Mouse (Mus musculus) liver, embryonic 15.5 days (tissue): ENCODE data around the gene Gm49776. TPM values are rescaled to one million over a fixed set of nuclear protein-coding genes. Genes with fewer than 3 reads are reported as not detected.

Source experiments
- ATAC-seq: fragments of 200-750 bp; cut with Nextera tagmentation; 2 replicates; pipeline ENCODE4 v1.8.0; 2017; ENCODE audit warnings: moderate number of reproducible peaks, mild to moderate bottlenecking, moderate library complexity; ENCODE audit not compliant: insufficient read depth
- H3K27ac ChIP-seq: fragments of 300-500 bp; sonication (generic); replicated peaks from 2 replicates; pipeline ENCODE4 v1.5.1; 2015; ENCODE audit warnings: mild to moderate bottlenecking, inconsistent platforms
- H3K27me3 ChIP-seq: fragments of 300-500 bp; sonication (generic); 2 replicates; pipeline ENCODE4 v1.6.1; 2015; ENCODE audit warnings: mild to moderate bottlenecking, inconsistent platforms
- H3K36me3 ChIP-seq: fragments of 300-500 bp; sonication (generic); replicated peaks from 2 replicates; pipeline ENCODE4 v1.6.1; 2015; ENCODE audit warnings: moderate library complexity, mild to moderate bottlenecking, inconsistent platforms
- H3K4me1 ChIP-seq: fragments of 300-500 bp; sonication (generic); replicated peaks from 2 replicates; pipeline ENCODE4 v1.6.1; 2015; ENCODE audit warnings: inconsistent platforms
- H3K4me2 ChIP-seq: fragments of 300-500 bp; sonication (generic); 2 replicates; pipeline ENCODE4 v1.6.1; 2015; ENCODE audit warnings: moderate library complexity, mild to moderate bottlenecking, inconsistent platforms
- H3K4me3 ChIP-seq: fragments of 300-500 bp; sonication (generic); replicated peaks from 2 replicates; pipeline ENCODE4 v1.5.1; 2015; ENCODE audit warnings: mild to moderate bottlenecking, inconsistent platforms
- H3K9ac ChIP-seq: fragments of 300-500 bp; sonication (generic); 2 replicates; pipeline ENCODE4 v1.6.1; 2015; ENCODE audit warnings: moderate library complexity, mild to moderate bottlenecking, inconsistent platforms
- H3K9me3 ChIP-seq: fragments of 300-500 bp; sonication (generic); replicated peaks from 2 replicates; pipeline ENCODE4 v1.6.1; 2016; ENCODE audit warnings: inconsistent platforms
- WGBS: fragments of 180-500 bp; shearing (Covaris S2); methylation state at CpG from one replicate; pipeline ENCODE4 v1.1.7; 2015; ENCODE audit warnings: mixed read lengths; ENCODE audit not compliant: insufficient replicate concordance; 5-methylcytosine and 5-hydroxymethylcytosine counted together
- polyA plus RNA-seq: library from polyadenylated mRNA; unstranded; fragments of >200 nt; fragmentation: Nextera tagmentation; extraction: Ambion mirVana; gene quantifications from 2 replicates; pipeline ENCODE4 v1.2.1, GENCODE M21; 2015

Gene Gm49776
- polyA plus RNA-seq, 1 experiment from 2014 or later, result not detected

- WGBS, result 68% methylated on average over 6 of the region's 6 CpGs
- Histone ChIP-seq H3K4me3 (no peak overlapping the region), H3K9me3 (no peaks in the 10 kb centered on the region), H3K4me2 (no peak overlapping the region), H3K36me3 (no peaks in the 10 kb centered on the region), H3K27me3 (no peaks in the 10 kb centered on the region), H3K27ac (no peak overlapping the region), H3K9ac (no peak overlapping the region), H3K4me1 (no peaks in the 10 kb centered on the region; the same call in none of the 2 replicates)
- ATAC-seq, result no peak
These were observed 37.1 kb downstream of the Gm49776 start for GRCm38 (mm10) chr16:18220856-18221542.

GRCm38 (mm10) chr16:18220001-18220400 is 38.1 kb downstream of the Gm49776 start:
- Histone ChIP-seq H3K4me1 (no peaks in the 10 kb centered on the region; the same call in none of the 2 replicates), H3K9ac (no peak overlapping the region), H3K36me3 (no peaks in the 10 kb centered on the region), H3K4me3 (no peak overlapping the region), H3K4me2 (no peak overlapping the region), H3K27me3 (no peaks in the 10 kb centered on the region), H3K27ac (no peak overlapping the region), H3K9me3 (no peaks in the 10 kb centered on the region)
- 29% methylated on average over 8 of the region's 8 CpGs for WGBS
- no peak for ATAC-seq

GRCm38 (mm10) chr16:18218580-18218996 is 39.5 kb downstream of the Gm49776 start:
- H3K9me3 ChIP-seq, result no peaks in the 10 kb centered on the region
- H3K27me3 ChIP-seq, result no peaks in the 10 kb centered on the region
- no peak for ATAC-seq
- no peak overlapping the region for H3K4me2 ChIP-seq
- no peak overlapping the region for H3K9ac ChIP-seq
- H3K36me3 ChIP-seq, result no peaks in the 10 kb centered on the region
- H3K4me1 ChIP-seq, result no peaks in the 10 kb centered on the region; the same call in none of the 2 replicates
- no peak overlapping the region for H3K4me3 ChIP-seq
- no peak overlapping the region for H3K27ac ChIP-seq
- WGBS, result 74% methylated on average over 9 of the region's 9 CpGs

GRCm38 (mm10) chr16:18217579-18217978 is 40.5 kb downstream of the Gm49776 start, which contains the start of gene Ccdc188:
Gene Ccdc188, plus strand, starts transcription at chr16:18217879.
- Histone ChIP-seq H3K36me3 (no peaks in the 10 kb centered on the region), H3K4me2 (no peak within 1 kb of the TSS)

GRCm38 (mm10) chr16:18214858-18215257 is 43.3 kb downstream of the Gm49776 start:
- WGBS, result 74% methylated on average over 7 of the region's 7 CpGs
- Histone ChIP-seq H3K4me2 (no peak overlapping the region), H3K9ac (no peak overlapping the region), H3K27ac (no peak overlapping the region), H3K4me1 (peaks cover 6% of the 10 kb centered on the region; the same call in 1 of the 2 replicates), H3K27me3 (no peaks in the 10 kb centered on the region; the same call in 1 of the 2 replicates), H3K4me3 (no peak overlapping the region), H3K36me3 (no peaks in the 10 kb centered on the region), H3K9me3 (no peaks in the 10 kb centered on the region)
- no peak for ATAC-seq

More at GRCm38 (mm10) chr16:18217579-18217978, 40.5 kb downstream of the Gm49776 start, which contains the start of gene Ccdc188:
- no peaks in the 10 kb centered on the region; the same call in none of the 2 replicates for H3K4me1 ChIP-seq
- no peak within 1 kb of the TSS for H3K9ac ChIP-seq
- H3K9me3 ChIP-seq, result no peaks in the 10 kb centered on the region
- H3K27me3 ChIP-seq, result no peaks in the 10 kb centered on the region
- no peak within 1 kb of the TSS for H3K4me3 ChIP-seq
- no peak for ATAC-seq
- no peak within 1 kb of the TSS for H3K27ac ChIP-seq
- WGBS, result 64% methylated on average over 4 of the region's 4 CpGs

- H3K4me1 ChIP-seq, result 0 out of 2 replicates have a peak, but pooled peaks cover 6% of the 10 kb centered on the region
- ATAC-seq, result no peak
- no peak overlapping the region for H3K4me3 ChIP-seq
- WGBS, result 54% methylated on average over 6 of the region's 6 CpGs
- H3K27ac ChIP-seq, result no peak overlapping the region
- H3K36me3 ChIP-seq, result no peaks in the 10 kb centered on the region
- H3K4me2 ChIP-seq, result no peak overlapping the region
- H3K9me3 ChIP-seq, result no peaks in the 10 kb centered on the region
- no peak overlapping the region for H3K9ac ChIP-seq
- peaks cover 5% of the 10 kb centered on the region; the same call in 1 of the 2 replicates for H3K27me3 ChIP-seq
These were observed 44.4 kb downstream of the Gm49776 start for GRCm38 (mm10) chr16:18213689-18214088.

- Histone ChIP-seq H3K36me3 (no peaks in the 10 kb centered on the region), H3K27me3 (peaks cover 5% of the 10 kb centered on the region; the same call in 1 of the 2 replicates), H3K27ac (no peak overlapping the region), H3K9ac (no peak overlapping the region), H3K9me3 (no peaks in the 10 kb centered on the region), H3K4me1 (0 out of 2 replicates have a peak, but pooled peaks cover 6% of the 10 kb centered on the region), H3K4me3 (no peak overlapping the region), H3K4me2 (no peak overlapping the region)
- 36% methylated on average over 10 of the region's 10 CpGs for WGBS
- ATAC-seq, result no peak
These were observed 46.5 kb downstream of the Gm49776 start for GRCm38 (mm10) chr16:18211417-18212171.

GRCm38 (mm10) chr16:18210701-18211416 is 47.3 kb downstream of the Gm49776 start:
- Histone ChIP-seq H3K9me3 (no peaks in the 10 kb centered on the region), H3K4me1 (0 out of 2 replicates have a peak, but pooled peaks cover 6% of the 10 kb centered on the region), H3K36me3 (no peaks in the 10 kb centered on the region), H3K4me3 (no peak overlapping the region), H3K27ac (no peak overlapping the region), H3K27me3 (peaks cover 5% of the 10 kb centered on the region; the same call in 1 of the 2 replicates), H3K4me2 (no peak overlapping the region), H3K9ac (no peak overlapping the region)
- WGBS, result 12% methylated on average over 8 of the region's 8 CpGs
- no peak for ATAC-seq

DNA sequence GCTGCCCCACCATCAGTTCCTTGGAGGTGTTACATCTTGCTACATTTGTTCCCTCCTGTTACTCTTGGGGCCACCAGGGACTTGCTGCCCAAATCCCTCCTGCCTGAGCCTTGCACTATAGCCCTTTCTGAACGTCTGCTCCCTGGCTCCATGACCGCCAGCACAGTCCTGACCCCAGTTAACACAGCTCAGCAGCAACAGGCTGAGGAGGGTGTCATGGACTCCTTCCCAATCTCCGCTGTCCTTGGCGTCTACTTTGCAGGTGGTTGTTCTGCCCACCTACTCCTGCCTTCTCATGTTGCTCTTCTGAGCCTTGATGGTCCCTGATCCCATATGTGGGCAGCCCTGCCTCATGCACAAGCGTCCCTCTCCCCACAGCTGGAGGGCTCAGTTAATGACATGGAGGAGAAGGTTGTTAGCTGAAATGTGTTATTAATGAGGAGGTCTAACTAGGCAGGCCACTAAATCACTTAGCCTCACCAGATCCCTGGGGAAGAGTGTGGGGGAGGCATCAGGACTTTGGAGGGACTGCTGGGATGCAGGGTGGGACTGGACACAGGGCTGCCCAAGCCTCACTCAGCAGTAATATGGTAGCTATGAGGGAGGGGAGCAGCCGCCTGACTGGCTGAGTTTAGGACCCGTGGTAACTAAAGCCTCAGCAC is 54.6 kb downstream of the Gm49776 start:
- no peak for ATAC-seq
- no peak overlapping the region for H3K9ac ChIP-seq
- H3K36me3 ChIP-seq, result no peaks in the 10 kb centered on the region
- no peaks in the 10 kb centered on the region for H3K9me3 ChIP-seq
- H3K4me2 ChIP-seq, result no peak overlapping the region
- no peak overlapping the region for H3K4me3 ChIP-seq
- no peak overlapping the region for H3K27ac ChIP-seq
- no peaks in the 10 kb centered on the region for H3K27me3 ChIP-seq
- 54% methylated on average over 7 of the region's 7 CpGs for WGBS
- no peaks in the 10 kb centered on the region for H3K4me1 ChIP-seq

DNA sequence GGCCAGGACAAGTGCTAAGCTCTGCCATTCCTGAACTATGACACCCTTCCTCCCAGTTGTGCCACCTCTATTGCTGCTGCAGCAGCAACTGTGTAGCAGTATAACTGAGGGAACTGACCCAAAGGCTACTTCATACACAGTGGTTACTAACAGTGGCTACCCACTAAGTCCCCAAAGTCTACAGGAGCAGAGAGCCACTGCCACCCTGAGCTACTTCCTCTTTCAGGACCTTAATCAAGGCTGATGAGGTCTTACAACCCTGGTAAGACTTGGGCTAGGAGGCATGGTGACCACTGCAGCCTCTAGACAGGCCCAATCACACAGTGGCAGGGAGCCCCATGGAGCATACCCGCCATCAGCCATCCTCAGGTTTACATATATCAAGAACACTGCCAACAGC is 56.1 kb downstream of the Gm49776 start:
- no peak for ATAC-seq
- Histone ChIP-seq H3K4me2 (no peak overlapping the region), H3K27ac (no peak overlapping the region), H3K36me3 (no peaks in the 10 kb centered on the region), H3K4me1 (no peaks in the 10 kb centered on the region), H3K9me3 (no peaks in the 10 kb centered on the region), H3K27me3 (no peaks in the 10 kb centered on the region), H3K4me3 (no peak overlapping the region), H3K9ac (no peak overlapping the region)
- WGBS, result 55% methylated on average over 1 of the region's 1 CpGs
